Mouse (Mus musculus) midbrain, embryonic 13.5 days (tissue): ENCODE results near the gene Rufy2. TPM values are rescaled to one million over a fixed set of nuclear protein-coding genes. Genes with fewer than 3 reads are reported as not detected.

Experiments
- ATAC-seq: fragments of 200-750 bp; cut with Nextera tagmentation; 2 replicates; pipeline ENCODE4 v1.8.0; 2017; ENCODE audit warnings: mild to moderate bottlenecking, moderate TSS enrichment, moderate library complexity
- H3K27ac ChIP-seq: fragments of 300-500 bp; sonication (generic); 2 replicates; pipeline ENCODE4 v1.5.1; 2015; ENCODE audit warnings: inconsistent platforms, mild to moderate bottlenecking, moderate library complexity
- H3K27me3 ChIP-seq: fragments of 300-500 bp; sonication (generic); 2 replicates; pipeline ENCODE4 v1.6.1; 2015; ENCODE audit warnings: mild to moderate bottlenecking, inconsistent platforms
- H3K36me3 ChIP-seq: fragments of 300-500 bp; sonication (generic); 2 replicates; pipeline ENCODE4 v1.6.1; 2015; ENCODE audit warnings: mild to moderate bottlenecking, inconsistent platforms
- H3K4me1 ChIP-seq: fragments of 300-500 bp; sonication (generic); replicated peaks from 2 replicates; pipeline ENCODE4 v1.6.1; 2015; ENCODE audit warnings: inconsistent platforms
- H3K4me2 ChIP-seq: fragments of 300-500 bp; sonication (generic); replicated peaks from 2 replicates; pipeline ENCODE4 v1.6.1; 2015; ENCODE audit warnings: moderate library complexity, mild to moderate bottlenecking, inconsistent platforms
- H3K4me3 ChIP-seq: fragments of 300-500 bp; sonication (generic); replicated peaks from 2 replicates; pipeline ENCODE4 v1.5.1; 2015; ENCODE audit warnings: mild to moderate bottlenecking, inconsistent platforms
- H3K9ac ChIP-seq: fragments of 300-500 bp; sonication (generic); replicated peaks from 2 replicates; pipeline ENCODE4 v1.6.1; 2015; ENCODE audit warnings: mild to moderate bottlenecking, inconsistent platforms
- H3K9me3 ChIP-seq: fragments of 300-500 bp; sonication (generic); 2 replicates; pipeline ENCODE4 v1.6.1; 2016; ENCODE audit warnings: mild to moderate bottlenecking, inconsistent platforms
- WGBS: fragments of 180-500 bp; shearing (Covaris S2); methylation state at CpG from one replicate; pipeline ENCODE4 v1.1.7; 2015; 5-methylcytosine and 5-hydroxymethylcytosine counted together
- polyA plus RNA-seq: library from polyadenylated mRNA; unstranded; fragments of >200 nt; fragmentation: Nextera tagmentation; extraction: Ambion mirVana; gene quantifications from 2 replicates; pipeline ENCODE4 v1.2.1, GENCODE M21; 2015

Rufy2 gene
- polyA plus RNA-seq, result 51.7 and 55.5 TPM in 2 replicates

GRCm38 (mm10) chr10:62980039-62980954, at the start of gene Rufy2:
TSS of gene Rufy2 (plus strand) at chr10:62980223.
- Histone ChIP-seq H3K9me3 (no peaks in the 10 kb centered on the region), H3K4me3 (peak within 1 kb of the TSS; percentile 97), H3K9ac (peak within 1 kb of the TSS; percentile 91), H3K27me3 (no peaks in the 10 kb centered on the region), H3K36me3 (peaks cover 34% of the 10 kb centered on the region), H3K27ac (peak within 1 kb of the TSS; percentile 89), H3K4me1 (peaks cover 20% of the 10 kb centered on the region), H3K4me2 (peak within 1 kb of the TSS; percentile 63)
- ATAC-seq, result peak; percentile 95
- under 1% methylated on average over 75 of the region's 77 CpGs for WGBS

DNA sequence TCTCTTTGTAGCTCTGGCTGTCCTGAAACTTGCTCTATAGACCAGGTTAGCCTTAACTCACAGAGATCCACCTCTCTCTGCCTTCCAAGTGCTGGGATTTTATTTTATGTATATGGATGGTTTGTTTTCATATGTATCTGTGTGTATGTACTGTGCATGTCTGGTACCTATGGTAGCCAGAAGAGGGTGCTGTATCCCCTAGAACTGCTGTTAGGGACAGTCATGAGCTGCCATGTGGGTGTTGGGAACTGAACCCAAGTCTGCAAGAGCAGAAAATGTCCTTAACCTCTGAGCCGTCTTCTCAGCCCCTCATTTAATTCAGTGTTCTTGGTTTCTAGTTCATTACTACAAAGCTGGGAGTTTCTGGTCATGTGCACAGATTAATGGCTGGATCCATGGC, 47.6 kb upstream of the Rufy2 start:
- no peak overlapping the region for H3K4me3 ChIP-seq
- H3K4me1 ChIP-seq, result no peaks in the 10 kb centered on the region
- H3K9me3 ChIP-seq, result no peaks in the 10 kb centered on the region
- 81% methylated on average over 1 of the region's 1 CpGs for WGBS
- no peak overlapping the region for H3K9ac ChIP-seq
- H3K36me3 ChIP-seq, result peaks cover 60% of the 10 kb centered on the region
- no peak overlapping the region for H3K27ac ChIP-seq
- H3K27me3 ChIP-seq, result no peaks in the 10 kb centered on the region
- H3K4me2 ChIP-seq, result no peak overlapping the region
- no peak for ATAC-seq

- peaks cover 44% of the 10 kb centered on the region for H3K36me3 ChIP-seq
- no peaks in the 10 kb centered on the region for H3K27me3 ChIP-seq
- no peak overlapping the region for H3K4me2 ChIP-seq
- WGBS, result 92% methylated on average over 10 of the region's 10 CpGs
- 0 out of 2 replicates have a peak, but pooled peaks cover 3% of the 10 kb centered on the region for H3K4me1 ChIP-seq
- H3K4me3 ChIP-seq, result no peak overlapping the region
- H3K9ac ChIP-seq, result no peak overlapping the region
- no peak for ATAC-seq
- H3K9me3 ChIP-seq, result no peaks in the 10 kb centered on the region
- no peak overlapping the region for H3K27ac ChIP-seq
These were observed 34.9 kb upstream of the Rufy2 start for GRCm38 (mm10) chr10:62944975-62945580.

DNA sequence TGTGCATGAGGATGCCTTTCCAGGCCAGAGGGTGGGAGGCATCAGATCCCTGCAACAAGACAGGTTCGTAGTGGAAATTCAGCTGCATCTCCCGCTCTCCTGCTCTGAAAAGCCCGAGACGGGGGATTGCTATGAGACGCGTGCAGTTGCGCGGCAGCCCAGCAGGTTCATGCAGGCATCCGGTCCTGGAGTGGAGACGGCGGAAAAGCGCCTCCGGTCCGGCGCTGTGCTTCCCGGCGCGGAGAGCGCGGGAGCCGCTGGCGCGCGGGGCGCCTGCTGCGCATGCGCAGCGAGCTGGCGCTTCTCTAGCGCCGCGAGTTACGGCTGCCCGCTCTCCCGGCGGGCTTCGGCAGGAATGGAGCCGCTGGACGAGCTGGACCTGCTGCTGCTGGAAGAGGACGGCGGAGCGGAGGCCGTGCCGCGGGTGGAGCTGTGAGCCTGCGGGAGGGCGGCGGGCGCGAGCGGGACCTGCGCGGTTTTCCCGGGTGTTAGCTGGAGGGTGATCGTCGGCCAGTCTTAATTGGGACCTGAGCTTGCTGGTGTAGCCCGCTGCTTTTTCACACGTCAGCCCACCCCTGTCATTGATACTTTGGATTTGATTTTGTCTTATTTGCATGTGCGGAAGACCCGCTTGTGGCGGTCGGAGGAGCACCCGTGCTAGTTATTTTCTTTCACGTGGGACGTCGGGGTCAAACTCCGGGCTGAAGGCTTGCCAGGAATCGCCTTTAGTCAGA, 33.1 kb upstream of the Rufy2 start, which contains the start of gene Dna2:
Gene Dna2 (plus strand): TSS at position 289 of the 734 bp plus-strand sequence.
- Histone ChIP-seq H3K4me1 (0 out of 2 replicates have a peak, but pooled peaks cover 3% of the 10 kb centered on the region), H3K9me3 (no peaks in the 10 kb centered on the region), H3K27me3 (no peaks in the 10 kb centered on the region), H3K4me3 (peak within 1 kb of the TSS; percentile 61), H3K4me2 (peak within 1 kb of the TSS; percentile 62), H3K36me3 (peaks cover 43% of the 10 kb centered on the region), H3K27ac (peak within 1 kb of the TSS; percentile 88), H3K9ac (peak within 1 kb of the TSS; percentile 69)
- peak; percentile 95 for ATAC-seq
- under 1% methylated on average over 68 of the region's 68 CpGs for WGBS

GRCm38 (mm10) chr10:62948551-62948950, 31.5 kb upstream of the Rufy2 start:
- 99% methylated on average over 7 of the region's 7 CpGs for WGBS
- Histone ChIP-seq H3K9ac (no peak overlapping the region), H3K27ac (no peak overlapping the region)

GRCm38 (mm10) chr10:62963956-62964355, 16.1 kb upstream of the Rufy2 start:
- Histone ChIP-seq H3K27me3 (no peaks in the 10 kb centered on the region), H3K4me2 (no peak overlapping the region), H3K9me3 (no peaks in the 10 kb centered on the region), H3K9ac (no peak overlapping the region), H3K36me3 (peaks cover 83% of the 10 kb centered on the region), H3K27ac (no peak overlapping the region), H3K4me3 (no peak overlapping the region), H3K4me1 (no peaks in the 10 kb centered on the region)
- WGBS, result 96% methylated on average over 7 of the region's 7 CpGs
- ATAC-seq, result no peak

More at GRCm38 (mm10) chr10:62948551-62948950, 31.5 kb upstream of the Rufy2 start:
- Histone ChIP-seq H3K4me2 (no peak overlapping the region), H3K36me3 (peaks cover 29% of the 10 kb centered on the region), H3K9me3 (no peaks in the 10 kb centered on the region), H3K27me3 (no peaks in the 10 kb centered on the region), H3K4me3 (no peak overlapping the region), H3K4me1 (0 out of 2 replicates have a peak, but pooled peaks cover 3% of the 10 kb centered on the region)
- ATAC-seq, result no peak

DNA sequence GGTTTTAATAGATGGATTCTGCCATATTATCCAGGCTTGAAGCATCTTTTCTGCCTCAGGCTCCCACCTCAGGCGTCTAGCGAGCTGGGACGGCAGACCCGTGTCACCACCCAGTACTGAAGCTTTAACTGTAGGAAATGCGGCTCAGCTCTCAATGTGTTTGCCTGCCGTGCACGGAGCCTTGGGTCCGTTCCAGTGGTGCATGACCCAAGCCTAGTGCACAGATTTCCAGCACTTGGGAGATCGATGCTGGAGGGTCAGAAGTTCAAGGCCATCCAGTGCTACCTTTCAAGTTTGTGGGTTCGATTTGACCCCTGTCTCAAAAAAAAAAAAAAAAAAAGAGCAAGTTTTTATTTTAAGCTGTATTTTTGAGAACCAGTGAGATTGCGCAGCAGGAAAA, 14.2 kb upstream of the Rufy2 start:
- 94% methylated on average over 11 of the region's 11 CpGs for WGBS
- no peak for ATAC-seq
- no peaks in the 10 kb centered on the region for H3K9me3 ChIP-seq
- H3K4me1 ChIP-seq, result no peaks in the 10 kb centered on the region
- no peak overlapping the region for H3K27ac ChIP-seq
- no peak overlapping the region for H3K4me3 ChIP-seq
- H3K9ac ChIP-seq, result no peak overlapping the region
- H3K36me3 ChIP-seq, result peaks cover 77% of the 10 kb centered on the region
- H3K4me2 ChIP-seq, result no peak overlapping the region
- H3K27me3 ChIP-seq, result no peaks in the 10 kb centered on the region

- Histone ChIP-seq H3K36me3 (peaks cover 75% of the 10 kb centered on the region), H3K4me2 (no peak overlapping the region), H3K27ac (no peak overlapping the region), H3K4me3 (no peak overlapping the region), H3K27me3 (no peaks in the 10 kb centered on the region), H3K4me1 (no peaks in the 10 kb centered on the region), H3K9me3 (no peaks in the 10 kb centered on the region), H3K9ac (no peak overlapping the region)
- no peak for ATAC-seq
- 97% methylated on average over 15 of the region's 15 CpGs for WGBS
These were observed 13.7 kb upstream of the Rufy2 start for GRCm38 (mm10) chr10:62966291-62966690.

- no peak overlapping the region for H3K9ac ChIP-seq
- 62% methylated on average over 16 of the region's 16 CpGs for WGBS
These were observed 8.2 kb upstream of the Rufy2 start for GRCm38 (mm10) chr10:62971821-62972220.

GRCm38 (mm10) chr10:62979667-62980038, 370 bp upstream of the Rufy2 start:
- Histone ChIP-seq H3K4me2 (peak overlapping the region; percentile 63), H3K27ac (peak overlapping the region; percentile 89), H3K9ac (peak overlapping the region; percentile 91), H3K36me3 (peaks cover 27% of the 10 kb centered on the region), H3K4me1 (peaks cover 20% of the 10 kb centered on the region), H3K27me3 (no peaks in the 10 kb centered on the region), H3K4me3 (peak overlapping the region; percentile 97), H3K9me3 (no peaks in the 10 kb centered on the region)
- ATAC-seq, result peak; percentile 34
- 9% methylated on average over 10 of the region's 10 CpGs for WGBS

More at GRCm38 (mm10) chr10:62971821-62972220, 8.2 kb upstream of the Rufy2 start:
- Histone ChIP-seq H3K4me2 (no peak overlapping the region), H3K9me3 (no peaks in the 10 kb centered on the region), H3K27me3 (no peaks in the 10 kb centered on the region), H3K4me1 (no peaks in the 10 kb centered on the region), H3K27ac (no peak overlapping the region), H3K4me3 (no peak overlapping the region), H3K36me3 (peaks cover 47% of the 10 kb centered on the region)
- no peak for ATAC-seq

GRCm38 (mm10) chr10:62984072-62984471, 4.0 kb downstream of the Rufy2 start:
- H3K27ac ChIP-seq, result no peak overlapping the region
- H3K9me3 ChIP-seq, result no peaks in the 10 kb centered on the region
- peaks cover 20% of the 10 kb centered on the region for H3K4me1 ChIP-seq
- H3K4me3 ChIP-seq, result no peak overlapping the region
- peaks cover 51% of the 10 kb centered on the region for H3K36me3 ChIP-seq
- ATAC-seq, result no peak
- H3K27me3 ChIP-seq, result no peaks in the 10 kb centered on the region
- 93% methylated on average over 11 of the region's 11 CpGs for WGBS
- no peak overlapping the region for H3K9ac ChIP-seq
- H3K4me2 ChIP-seq, result no peak overlapping the region
